Mouse (Mus musculus): ENCODE data around the gene Shank2.

Gene Shank2

GRCm38 (mm10) chr7:144001628-144002027 is at the start of gene Shank2:
TSS of gene Shank2 (plus strand) at chr7:144001928.
- DNase-seq: no peak

DNA sequence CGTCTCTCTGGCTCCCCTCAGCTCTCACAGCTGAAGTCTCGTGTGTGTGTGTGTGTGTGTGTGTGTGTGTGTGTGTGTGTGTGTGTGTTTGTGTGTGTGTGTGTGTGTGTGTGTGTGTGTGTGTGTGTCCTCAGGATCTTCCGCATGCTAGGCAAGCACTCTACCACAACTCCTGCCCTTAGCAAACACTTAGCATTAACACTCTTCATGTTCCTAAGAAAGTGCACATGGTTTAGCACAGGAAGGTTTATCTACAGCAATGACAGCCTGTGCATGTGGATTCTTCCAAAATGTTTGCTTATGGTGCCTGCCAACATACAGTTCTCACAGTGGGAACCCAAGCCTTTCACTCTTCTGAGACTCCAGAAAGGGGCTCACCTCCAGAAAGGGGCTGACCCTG is 49.6 kb upstream of the Shank2 start:
- DNase-seq: no peak

DNA sequence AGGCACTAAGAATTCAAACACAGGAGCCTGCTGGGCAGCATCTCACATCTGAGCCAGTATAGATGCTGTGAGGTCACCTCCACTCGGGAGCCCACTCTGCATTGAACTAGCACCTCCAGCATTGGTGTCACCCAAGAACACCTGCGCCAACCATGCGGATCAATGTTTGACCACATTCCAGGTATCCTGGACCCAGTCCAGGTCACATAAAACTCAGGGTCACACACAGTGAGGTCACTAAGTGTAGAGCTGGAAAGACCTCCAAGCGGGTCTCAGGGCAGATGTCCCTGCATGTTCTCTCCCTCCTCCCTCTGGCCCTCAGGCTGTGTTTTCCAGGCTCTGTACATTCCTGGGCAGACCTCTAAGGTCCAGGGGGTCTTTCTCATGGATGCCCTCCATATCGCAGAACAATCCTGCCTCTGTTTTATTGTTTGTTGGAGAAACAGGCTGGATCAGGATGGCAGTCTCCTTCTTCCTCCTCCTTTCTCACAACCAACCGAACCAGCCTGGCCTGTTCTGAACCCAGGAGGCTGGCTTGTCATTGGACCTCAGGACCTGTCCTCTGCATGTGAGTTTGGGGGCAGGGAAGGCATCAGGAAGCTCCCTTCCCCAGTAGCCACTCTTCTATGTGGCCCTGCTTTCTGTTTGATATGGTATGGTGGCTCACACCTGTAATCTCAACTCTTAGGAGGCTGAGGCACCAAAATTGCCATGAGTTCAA is 45.0 kb upstream of the Shank2 start:
- no peak for DNase-seq

DNA sequence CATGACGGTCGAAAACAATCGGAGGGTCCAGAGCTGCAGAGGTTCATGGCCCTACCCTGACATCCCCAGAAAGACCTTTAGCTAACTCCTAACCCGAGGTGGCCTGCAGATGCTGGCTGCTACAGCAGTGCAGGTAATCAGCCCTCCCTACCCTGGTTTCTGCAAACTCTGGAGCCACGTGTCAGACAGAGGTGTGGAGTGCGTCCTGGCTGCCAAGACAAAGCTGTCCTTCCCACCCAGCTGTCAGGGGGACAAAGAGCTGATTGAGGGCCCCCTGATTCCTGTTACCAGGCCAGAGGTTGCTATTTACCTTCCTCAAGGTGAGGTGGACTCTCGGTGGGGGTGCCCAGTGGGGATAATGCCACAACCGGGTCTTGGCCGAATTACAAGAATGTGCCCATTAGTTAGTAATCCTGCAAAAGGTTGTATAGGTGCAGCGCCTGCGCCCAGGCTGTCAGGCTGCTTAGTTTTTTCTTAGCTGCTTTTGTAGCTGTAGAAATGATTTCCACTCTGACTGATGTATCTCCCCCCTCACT is 43.6 kb upstream of the Shank2 start:
- no peak for DNase-seq

DNA sequence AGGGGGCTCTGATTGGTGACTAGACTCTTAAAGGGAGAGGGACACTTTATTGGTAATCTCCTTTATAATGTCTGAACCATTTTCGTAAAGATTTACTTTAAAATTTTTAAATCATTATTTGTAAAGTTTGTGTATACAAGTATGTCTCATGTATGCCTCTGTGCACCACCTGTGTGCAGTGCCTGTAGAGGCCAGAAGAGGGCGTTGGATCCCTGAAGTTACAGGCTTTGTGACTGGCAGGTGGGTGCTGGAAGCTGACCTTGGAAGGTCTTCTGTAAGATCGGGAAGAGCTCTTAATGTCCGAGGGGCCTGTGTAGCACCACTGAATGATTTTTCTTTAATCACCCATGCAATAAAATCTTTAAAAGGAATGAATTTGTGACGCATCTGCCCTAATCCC is 37.9 kb upstream of the Shank2 start:
- no peak for DNase-seq

GRCm38 (mm10) chr7:143966621-143967020 is 35.1 kb upstream of the Shank2 start:
- no peak for DNase-seq

DNA sequence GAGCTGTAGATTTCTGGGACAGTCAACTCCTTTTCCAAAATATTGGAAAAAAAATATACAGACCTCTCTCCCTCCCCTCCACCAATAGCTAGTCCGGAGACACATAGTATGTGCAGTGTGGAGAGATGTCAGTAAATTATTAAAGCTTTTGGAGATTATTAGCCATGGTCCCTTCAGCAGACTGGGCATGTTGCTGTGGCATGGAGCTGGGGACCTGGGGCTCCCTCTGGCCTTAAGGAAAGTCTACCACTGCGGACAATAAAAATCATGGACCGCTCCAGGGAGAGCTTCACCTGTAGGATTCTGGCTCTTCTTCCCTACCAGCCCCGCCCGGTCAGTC is 24.3 kb upstream of the Shank2 start:
- no peak for DNase-seq

GRCm38 (mm10) chr7:143977831-143978682 is 23.7 kb upstream of the Shank2 start:
- DNase-seq: peak; percentile 58

DNA sequence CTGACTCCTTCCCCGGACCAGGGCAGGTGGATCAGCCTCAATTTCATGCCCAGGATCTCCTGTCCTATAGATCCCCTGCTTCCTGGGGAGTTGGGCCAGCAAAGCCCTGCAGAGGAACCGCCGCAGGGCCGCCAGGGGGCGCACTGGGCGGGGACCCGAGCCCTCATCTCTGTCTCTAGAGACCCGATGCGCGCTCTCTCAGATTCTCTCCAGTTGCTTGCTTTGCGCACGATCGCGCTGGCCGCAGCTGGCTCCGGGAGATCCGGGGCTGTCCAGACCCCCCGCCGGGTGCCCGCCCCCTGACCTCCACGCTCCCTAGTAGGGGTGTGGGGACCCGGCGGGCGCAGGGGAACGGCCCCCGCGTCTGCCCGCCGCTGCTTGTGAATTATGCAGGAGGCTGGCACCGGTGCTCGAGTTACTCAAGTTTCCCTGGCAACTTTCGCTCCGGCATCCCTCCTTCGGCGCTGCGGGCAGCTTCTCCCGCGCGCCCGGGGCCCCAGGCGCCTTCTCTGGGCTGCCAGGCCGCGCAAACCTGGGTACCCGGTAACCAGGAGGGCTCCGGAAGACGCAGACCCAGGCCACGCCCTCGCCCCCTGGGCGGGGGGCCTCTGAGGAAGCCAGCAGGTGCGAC is 22.9 kb upstream of the Shank2 start:
- peak; percentile 90 for DNase-seq

- no peak for DNase-seq
These were observed 21.7 kb upstream of the Shank2 start for GRCm38 (mm10) chr7:143979986-143980385.

DNA sequence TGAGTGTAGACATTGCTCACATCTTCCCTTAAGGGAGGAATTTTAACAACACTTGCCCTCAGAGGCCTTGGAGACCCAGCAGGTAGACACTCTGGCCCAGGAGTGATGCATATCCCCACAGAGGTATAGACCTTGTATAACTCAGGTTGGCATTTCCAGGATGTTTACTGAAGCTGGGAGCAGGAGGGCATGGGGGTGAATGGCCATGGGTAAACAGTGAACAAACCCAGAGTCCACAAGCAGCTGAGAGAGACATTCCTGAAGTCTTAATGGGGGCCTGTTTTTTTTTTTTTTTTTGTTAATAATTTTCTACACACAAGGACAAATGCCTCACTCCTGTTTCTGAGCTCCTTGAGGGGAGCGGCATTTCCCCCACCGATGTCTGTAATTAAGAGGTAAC is 15.4 kb upstream of the Shank2 start:
- DNase-seq: no peak

- DNase-seq: no peak
These were observed 10.6 kb upstream of the Shank2 start for GRCm38 (mm10) chr7:143991160-143991559.

DNA sequence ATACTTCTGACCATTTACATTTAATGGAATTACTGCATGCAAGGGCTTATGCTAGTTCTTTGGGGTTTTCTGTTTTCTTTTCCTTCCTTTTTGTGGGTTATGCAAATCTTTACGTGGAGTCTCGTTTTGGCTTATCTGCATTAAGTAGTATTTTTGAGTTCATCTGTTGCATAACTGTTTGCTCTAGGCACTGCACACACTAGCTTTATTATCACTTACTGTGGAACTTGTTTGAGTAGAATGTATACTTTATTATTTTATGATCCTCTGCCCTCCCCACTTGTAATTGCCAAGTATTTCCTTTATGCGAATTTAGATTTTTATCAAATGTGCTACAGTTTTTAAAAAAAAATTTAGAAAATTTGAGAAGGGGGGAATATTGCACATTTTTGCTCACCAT is 2.7 kb upstream of the Shank2 start:
- no peak for DNase-seq

DNA sequence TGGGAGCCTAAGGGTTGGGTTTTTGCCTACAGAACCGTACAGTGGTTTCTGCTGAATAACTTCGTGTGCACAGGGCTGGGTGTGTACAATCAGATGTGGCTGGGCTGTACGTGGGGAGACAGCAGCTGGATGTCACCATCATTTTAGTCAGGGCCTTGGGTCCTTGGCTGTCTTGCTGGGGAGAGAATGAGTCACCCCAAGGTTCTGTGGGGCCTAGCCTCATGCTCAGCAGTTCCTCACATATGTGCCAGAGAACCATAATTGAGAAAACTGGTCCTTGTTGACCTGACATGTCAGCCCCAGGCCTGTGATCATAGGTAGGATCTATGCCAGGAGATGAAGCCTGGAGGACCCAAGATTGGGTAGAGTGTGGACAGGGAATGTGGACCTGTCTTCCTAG is 1.7 kb downstream of the Shank2 start:
- DNase-seq: no peak

- no peak for DNase-seq
These were observed 6.4 kb downstream of the Shank2 start for GRCm38 (mm10) chr7:144008079-144008478.

GRCm38 (mm10) chr7:144008985-144009384 is 7.3 kb downstream of the Shank2 start:
- DNase-seq: no peak

DNA sequence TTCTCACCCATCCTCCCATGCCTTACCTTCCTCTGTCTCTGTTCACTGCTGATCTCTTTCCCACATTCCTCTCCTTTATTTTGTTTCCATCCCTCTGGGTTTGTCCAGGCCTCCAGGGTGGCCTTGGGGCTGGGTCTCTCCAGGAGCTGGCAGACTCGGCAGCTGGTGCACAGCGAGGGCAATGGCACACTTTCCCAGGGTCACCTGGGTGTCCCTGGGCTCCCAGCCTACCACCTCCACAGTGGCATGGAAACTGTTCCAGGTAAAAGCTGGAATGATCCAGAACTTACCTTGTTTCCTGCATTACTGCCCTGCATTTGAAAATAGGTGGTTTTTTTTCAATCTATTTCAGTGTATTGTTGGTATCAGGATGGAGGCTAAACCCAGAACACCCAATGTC is 12.8 kb downstream of the Shank2 start:
- DNase-seq: no peak

DNA sequence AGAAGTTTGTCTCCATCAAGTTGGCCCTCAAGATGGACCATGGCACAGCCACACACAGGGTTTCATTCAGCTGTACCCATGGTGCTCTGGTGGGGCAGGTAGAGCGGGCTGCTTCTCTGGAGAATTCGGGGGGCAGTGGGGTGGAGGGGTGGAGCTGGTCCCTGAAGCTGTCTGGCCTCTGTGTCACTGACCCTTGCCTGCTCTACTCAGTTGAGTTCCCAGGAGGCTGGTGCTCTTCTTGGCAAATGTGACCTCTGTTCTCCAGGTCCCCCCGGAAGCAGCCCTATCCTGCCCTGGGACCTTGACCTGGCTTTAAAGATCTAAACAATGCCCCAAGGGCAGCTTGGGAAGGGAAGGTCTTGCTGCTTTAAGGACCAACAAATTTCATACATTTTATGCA is 20.1 kb downstream of the Shank2 start:
- no peak for DNase-seq

- DNase-seq: no peak
These were observed 21.0 kb downstream of the Shank2 start for GRCm38 (mm10) chr7:144022682-144023081.

DNA sequence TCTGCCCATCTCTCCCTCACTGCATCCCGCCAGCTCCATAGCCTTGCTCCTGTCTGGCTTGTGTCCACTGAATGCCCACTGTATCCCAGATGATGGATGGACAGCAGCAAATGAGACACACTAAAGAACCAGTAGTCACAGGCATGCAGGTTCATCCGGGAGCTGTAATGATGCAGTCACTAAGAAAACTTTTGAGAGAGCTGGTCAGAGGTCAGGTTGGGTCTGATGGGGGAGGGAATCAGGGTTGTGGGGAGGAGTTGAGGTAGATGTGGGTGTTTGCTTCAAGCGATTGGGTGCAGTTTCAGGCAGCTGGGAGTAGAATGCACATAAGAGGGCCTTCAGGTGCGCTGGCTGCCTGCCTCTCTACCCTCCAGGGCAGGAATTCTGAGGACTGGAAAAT is 21.8 kb downstream of the Shank2 start:
- DNase-seq: no peak

DNA sequence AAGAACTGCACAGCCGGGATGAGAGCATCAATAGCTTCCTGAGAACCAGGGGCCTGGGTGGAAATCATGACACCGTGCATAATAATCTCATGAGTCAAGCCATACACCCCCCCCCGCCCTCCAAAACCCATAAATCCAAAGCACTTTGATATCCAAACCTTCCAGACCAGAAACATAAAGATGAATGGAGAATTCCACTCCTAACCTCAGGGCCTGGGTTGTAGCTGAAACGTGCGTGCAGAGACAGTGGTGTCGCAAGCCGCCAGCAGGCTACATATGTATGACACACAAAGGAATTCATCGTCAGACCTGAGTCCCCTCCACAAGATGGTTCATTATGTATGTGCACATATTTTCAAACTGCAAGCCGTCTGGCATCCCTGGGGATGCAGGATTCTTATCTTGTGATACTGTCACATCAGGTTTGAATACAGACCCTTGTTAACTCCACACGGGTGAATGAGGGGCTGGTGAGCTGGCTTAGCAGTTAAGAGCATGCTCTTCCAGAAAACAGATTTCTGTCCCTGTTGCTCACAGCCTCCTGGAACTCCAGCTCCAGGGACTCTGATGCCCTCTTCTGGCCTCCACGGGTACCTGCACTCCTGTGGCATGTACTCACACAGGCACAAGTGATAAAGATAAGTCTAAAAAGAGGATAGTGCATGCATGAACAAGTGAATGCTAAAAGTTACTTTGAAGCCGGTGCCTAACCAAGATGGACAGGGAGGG is 24.5 kb downstream of the Shank2 start:
- DNase-seq: no peak

GRCm38 (mm10) chr7:144029246-144029645 is 27.5 kb downstream of the Shank2 start:
- DNase-seq: no peak

DNA sequence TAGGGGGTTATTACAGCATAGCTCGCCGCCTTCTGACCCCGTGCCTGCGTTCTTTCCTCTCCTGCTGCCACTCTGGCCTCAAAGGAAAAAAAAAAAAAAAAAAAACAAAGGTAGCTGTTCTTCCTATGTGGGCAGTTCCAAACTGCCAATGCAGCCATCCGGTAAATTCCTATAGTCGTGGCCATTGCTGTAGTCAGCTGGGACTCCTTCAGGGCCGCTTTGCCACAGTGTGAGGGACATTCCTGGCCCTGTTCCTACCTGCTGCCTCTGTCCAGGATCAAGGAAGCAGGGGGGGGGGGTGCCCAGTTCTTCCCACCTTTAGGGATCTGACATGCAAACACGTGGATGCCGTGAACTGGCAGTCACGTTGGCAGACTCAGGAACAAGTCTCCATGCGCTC is 29.1 kb downstream of the Shank2 start:
- peak; percentile 40 for DNase-seq

Data from retina, postnatal 1 day (tissue).